Mouse (Mus musculus): ENCODE measurements around the gene Gpr171. TPM values are rescaled to one million over a fixed set of nuclear protein-coding genes. Genes with fewer than 3 reads are reported as not detected.
"Not testable (repeated sequence)": the region's sequence is repeated elsewhere in the genome, so short reads cannot be mapped to it uniquely, and the experiment has no call there.

Gene Gpr171
- polyA plus RNA-seq, 1 experiment from 2014 or later: 1.7 TPM

GRCm38 (mm10) chr3:59131966-59132365 lies 30.3 kb upstream of the Gpr171 start:
- H3K27me3 ChIP-seq: no peaks in the 10 kb centered on the region
- H3K27ac ChIP-seq: no peak overlapping the region
- H3K9me3 ChIP-seq: no peaks in the 10 kb centered on the region
- H3K36me3 ChIP-seq: no peaks in the 10 kb centered on the region
- no peak overlapping the region for H3K4me2 ChIP-seq
- no peak for ATAC-seq (ENCODE audit: insufficient number of reproducible peaks, insufficient read depth, low FRiP score, low TSS enrichment, low read depth)
- WGBS: 92% methylated on average over 4 of the region's 4 CpGs
- no peak overlapping the region for H3K4me3 ChIP-seq
- H3K4me1 ChIP-seq: peaks cover 11% of the 10 kb centered on the region
- no peak overlapping the region for H3K9ac ChIP-seq

- H3K9me3 ChIP-seq: no peaks in the 10 kb centered on the region
- no peak for ATAC-seq (ENCODE audit: insufficient number of reproducible peaks, insufficient read depth, low FRiP score, low TSS enrichment, low read depth)
- H3K9ac ChIP-seq: no peak overlapping the region
- H3K4me2 ChIP-seq: no peak overlapping the region
- H3K4me3 ChIP-seq: no peak overlapping the region
- H3K27ac ChIP-seq: no peak overlapping the region
- H3K4me1 ChIP-seq: peaks cover 11% of the 10 kb centered on the region
- H3K27me3 ChIP-seq: no peaks in the 10 kb centered on the region
- 49% methylated on average over 4 of the region's 4 CpGs for WGBS
- H3K36me3 ChIP-seq: no peaks in the 10 kb centered on the region
Observed at GRCm38 (mm10) chr3:59131081-59131480, 29.5 kb upstream of the Gpr171 start.

- WGBS: 43% methylated on average over 8 of the region's 8 CpGs
- Histone ChIP-seq H3K9me3 (no peaks in the 10 kb centered on the region), H3K4me2 (no peak overlapping the region), H3K27ac (no peak overlapping the region), H3K4me1 (peaks cover 14% of the 10 kb centered on the region), H3K36me3 (no peaks in the 10 kb centered on the region), H3K4me3 (no peak overlapping the region), H3K9ac (no peak overlapping the region), H3K27me3 (no peaks in the 10 kb centered on the region)
- no peak for ATAC-seq (ENCODE audit: insufficient number of reproducible peaks, insufficient read depth, low FRiP score, low TSS enrichment, low read depth)
Observed at GRCm38 (mm10) chr3:59130431-59130830, 28.8 kb upstream of the Gpr171 start.

GRCm38 (mm10) chr3:59129547-59129946 lies 27.9 kb upstream of the Gpr171 start:
- no peak overlapping the region for H3K27ac ChIP-seq
- no peaks in the 10 kb centered on the region for H3K27me3 ChIP-seq
- H3K36me3 ChIP-seq: no peaks in the 10 kb centered on the region
- no peak for ATAC-seq (ENCODE audit: insufficient number of reproducible peaks, insufficient read depth, low FRiP score, low TSS enrichment, low read depth)
- no peaks in the 10 kb centered on the region for H3K9me3 ChIP-seq
- peaks cover 18% of the 10 kb centered on the region for H3K4me1 ChIP-seq
- no peak overlapping the region for H3K9ac ChIP-seq
- WGBS: 88% methylated on average over 3 of the region's 3 CpGs
- H3K4me2 ChIP-seq: no peak overlapping the region
- H3K4me3 ChIP-seq: no peak overlapping the region

- Histone ChIP-seq H3K4me1 (peaks cover 22% of the 10 kb centered on the region), H3K4me3 (no peak overlapping the region), H3K27ac (no peak overlapping the region), H3K9ac (no peak overlapping the region), H3K9me3 (no peaks in the 10 kb centered on the region), H3K4me2 (no peak overlapping the region), H3K36me3 (no peaks in the 10 kb centered on the region), H3K27me3 (no peaks in the 10 kb centered on the region)
- WGBS: 85% methylated on average over 20 of the region's 20 CpGs
- no peak for ATAC-seq (ENCODE audit: insufficient number of reproducible peaks, insufficient read depth, low FRiP score, low TSS enrichment, low read depth)
Observed at GRCm38 (mm10) chr3:59128681-59129080, 27.1 kb upstream of the Gpr171 start.

- H3K27me3 ChIP-seq: no peaks in the 10 kb centered on the region
- H3K4me2 ChIP-seq: no peak overlapping the region
- no peaks in the 10 kb centered on the region for H3K36me3 ChIP-seq
- H3K4me3 ChIP-seq: no peak overlapping the region
- 55% methylated on average over 7 of the region's 7 CpGs for WGBS
- H3K9me3 ChIP-seq: no peaks in the 10 kb centered on the region
- H3K9ac ChIP-seq: no peak overlapping the region
- H3K27ac ChIP-seq: no peak overlapping the region
- peaks cover 26% of the 10 kb centered on the region for H3K4me1 ChIP-seq
- no peak for ATAC-seq (ENCODE audit: insufficient number of reproducible peaks, insufficient read depth, low FRiP score, low TSS enrichment, low read depth)
Observed at GRCm38 (mm10) chr3:59125783-59126555, 24.3 kb upstream of the Gpr171 start.

GRCm38 (mm10) chr3:59125022-59125421 lies 23.4 kb upstream of the Gpr171 start:
- ATAC-seq (ENCODE audit: insufficient number of reproducible peaks, insufficient read depth, low FRiP score, low TSS enrichment, low read depth): no peak
- Histone ChIP-seq H3K4me3 (no peak overlapping the region), H3K27ac (no peak overlapping the region), H3K9me3 (no peaks in the 10 kb centered on the region), H3K27me3 (no peaks in the 10 kb centered on the region), H3K36me3 (no peaks in the 10 kb centered on the region), H3K9ac (no peak overlapping the region), H3K4me2 (no peak overlapping the region), H3K4me1 (peaks cover 22% of the 10 kb centered on the region; the same call in 1 of the 2 replicates)
- WGBS: 69% methylated on average over 5 of the region's 5 CpGs

GRCm38 (mm10) chr3:59121780-59122449 lies 20.3 kb upstream of the Gpr171 start:
- ATAC-seq (ENCODE audit: insufficient number of reproducible peaks, insufficient read depth, low FRiP score, low TSS enrichment, low read depth): no peak
- peaks cover 22% of the 10 kb centered on the region; the same call in 1 of the 2 replicates for H3K4me1 ChIP-seq
- no peak overlapping the region for H3K4me2 ChIP-seq
- no peaks in the 10 kb centered on the region for H3K9me3 ChIP-seq
- H3K27me3 ChIP-seq: no peaks in the 10 kb centered on the region
- H3K9ac ChIP-seq: no peak overlapping the region
- H3K27ac ChIP-seq: peak overlapping the region; percentile 48; the same call in 1 of the 2 replicates
- no peak overlapping the region for H3K4me3 ChIP-seq
- 52% methylated on average over 7 of the region's 7 CpGs for WGBS
- H3K36me3 ChIP-seq: no peaks in the 10 kb centered on the region

- H3K27me3 ChIP-seq: no peaks in the 10 kb centered on the region
- 24% methylated on average over 7 of the region's 7 CpGs for WGBS
- H3K4me3 ChIP-seq: no peak overlapping the region
- H3K36me3 ChIP-seq: no peaks in the 10 kb centered on the region
- no peak overlapping the region for H3K9ac ChIP-seq
- peak overlapping the region; percentile 48 for H3K27ac ChIP-seq
- H3K9me3 ChIP-seq: no peaks in the 10 kb centered on the region
- peaks cover 22% of the 10 kb centered on the region; the same call in 1 of the 2 replicates for H3K4me1 ChIP-seq
- no peak for ATAC-seq (ENCODE audit: insufficient number of reproducible peaks, insufficient read depth, low FRiP score, low TSS enrichment, low read depth)
- no peak overlapping the region for H3K4me2 ChIP-seq
Observed at GRCm38 (mm10) chr3:59121067-59121730, 19.6 kb upstream of the Gpr171 start.

- Histone ChIP-seq H3K9me3 (no peaks in the 10 kb centered on the region), H3K27ac (no peak overlapping the region), H3K27me3 (no peaks in the 10 kb centered on the region), H3K4me1 (no peaks in the 10 kb centered on the region), H3K4me3 (no peak overlapping the region), H3K4me2 (no peak overlapping the region), H3K36me3 (no peaks in the 10 kb centered on the region; the same call in 1 of the 2 replicates), H3K9ac (no peak overlapping the region)
- 70% methylated on average over 8 of the region's 8 CpGs for WGBS
- no peak for ATAC-seq (ENCODE audit: insufficient number of reproducible peaks, insufficient read depth, low FRiP score, low TSS enrichment, low read depth)
Observed at GRCm38 (mm10) chr3:59113973-59114517, 12.4 kb upstream of the Gpr171 start.

- not testable (repeated sequence) for H3K27me3 ChIP-seq; H3K27ac ChIP-seq; ATAC-seq (ENCODE audit: insufficient number of reproducible peaks, insufficient read depth, low FRiP score, low TSS enrichment, low read depth); H3K4me3 ChIP-seq; H3K4me2 ChIP-seq; H3K4me1 ChIP-seq; H3K9me3 ChIP-seq; H3K9ac ChIP-seq; H3K36me3 ChIP-seq
- 95% methylated on average over 4 of the region's 4 CpGs for WGBS
Observed at GRCm38 (mm10) chr3:59113291-59113690, 11.7 kb upstream of the Gpr171 start.
